Mouse (Mus musculus) cerebellum, adult 11-12 months (tissue): ENCODE measurements around the gene Tnnt3.
A peak's percentile ranks its signal among the peaks of the same experiment; 100 is the strongest.

Source experiments
- DNase-seq: peaks from one replicate; pipeline ENCODE4 v3.0.0; 2022

The Tnnt3 gene

DNA sequence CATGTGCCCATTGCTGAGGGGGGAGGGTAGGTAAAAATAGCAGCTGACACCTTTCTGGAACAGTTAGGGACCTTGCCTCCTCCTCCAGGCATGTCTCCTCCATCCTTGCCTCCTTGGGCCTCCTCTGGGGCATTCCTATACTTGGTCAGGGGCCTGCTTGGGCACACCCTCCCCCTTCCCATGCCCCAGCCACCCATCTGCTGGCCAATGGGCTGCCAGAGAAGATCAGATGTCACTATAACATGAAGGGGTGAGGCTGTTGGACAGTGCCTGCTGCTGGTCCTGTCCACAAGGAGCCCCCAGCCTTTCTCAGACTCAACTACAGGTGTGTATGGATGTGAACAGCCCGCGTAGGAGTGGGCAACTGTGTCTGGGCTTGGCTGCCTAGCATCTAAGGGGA is at the start of gene Tnnt3:
Gene Tnnt3 (plus strand): TSS at position 262 of the 400 bp plus-strand sequence.
- no peak for DNase-seq

DNA sequence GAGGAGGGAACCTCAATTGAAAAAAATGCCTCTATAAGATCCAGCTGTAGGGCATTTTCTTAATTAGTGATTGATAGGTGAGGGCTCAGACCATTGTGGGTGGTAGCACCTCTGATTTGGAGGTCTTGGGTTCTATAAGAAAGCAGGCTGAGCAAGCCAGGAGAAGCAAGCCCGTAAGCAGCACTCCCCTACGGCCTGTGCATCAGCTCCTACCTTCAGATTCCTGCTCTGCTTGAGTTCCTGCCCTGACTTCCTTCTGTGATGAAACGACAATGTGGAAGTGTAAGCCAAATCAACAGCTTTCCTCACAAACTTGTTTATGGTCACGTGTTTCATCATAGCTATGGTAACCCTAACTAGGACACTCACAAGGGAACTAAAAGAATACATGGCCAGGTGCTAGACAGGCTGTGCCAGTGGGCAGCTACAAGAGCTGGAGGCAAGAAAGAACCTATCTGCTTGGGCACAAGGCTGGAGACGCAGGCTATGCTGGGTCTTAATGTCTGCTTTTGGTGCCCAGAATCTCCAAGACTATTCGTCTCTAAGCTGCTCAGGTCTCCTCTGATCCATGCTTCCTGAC is 49.5 kb upstream of the Tnnt3 start:
- no peak for DNase-seq

DNA sequence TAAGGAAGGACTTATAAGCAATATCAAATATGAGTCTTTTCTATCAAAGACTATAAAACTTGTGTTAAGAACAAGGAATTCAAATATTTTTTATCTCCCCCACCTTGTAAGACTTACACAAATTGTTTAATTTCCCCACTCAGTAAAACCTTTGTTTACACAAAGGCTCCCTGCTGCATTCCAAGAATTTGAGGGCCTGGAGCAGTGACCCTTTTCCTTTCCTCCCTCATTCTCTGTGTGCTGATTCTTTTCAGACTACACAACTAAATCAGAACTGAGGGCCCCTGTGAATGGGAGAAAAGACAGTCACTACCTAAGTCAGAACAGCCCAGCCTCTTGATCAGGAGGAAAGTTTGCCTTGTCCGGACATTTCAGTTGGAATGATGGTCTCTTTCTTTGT is 43.9 kb upstream of the Tnnt3 start:
- DNase-seq = no peak

DNA sequence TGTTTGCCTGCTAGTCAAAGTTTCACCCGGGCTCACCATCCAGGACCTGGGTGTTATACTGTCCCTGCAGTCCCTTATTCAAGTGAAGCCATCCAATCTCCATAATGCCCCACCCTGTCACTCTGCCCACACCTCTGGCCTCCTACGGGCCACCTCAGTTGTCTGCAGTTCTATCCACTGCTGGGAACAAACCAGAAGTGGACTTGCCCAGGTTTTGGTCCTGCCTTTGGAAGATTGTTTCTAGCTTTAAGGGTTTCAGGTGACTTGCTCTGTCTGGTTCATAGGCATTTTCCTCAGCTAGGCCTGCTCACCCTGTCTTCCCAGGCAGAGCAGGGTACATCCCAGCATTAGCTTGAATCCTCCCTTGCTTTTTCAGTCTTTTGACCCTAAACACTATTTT is 43.4 kb upstream of the Tnnt3 start:
- peak; percentile 21 for DNase-seq

DNA sequence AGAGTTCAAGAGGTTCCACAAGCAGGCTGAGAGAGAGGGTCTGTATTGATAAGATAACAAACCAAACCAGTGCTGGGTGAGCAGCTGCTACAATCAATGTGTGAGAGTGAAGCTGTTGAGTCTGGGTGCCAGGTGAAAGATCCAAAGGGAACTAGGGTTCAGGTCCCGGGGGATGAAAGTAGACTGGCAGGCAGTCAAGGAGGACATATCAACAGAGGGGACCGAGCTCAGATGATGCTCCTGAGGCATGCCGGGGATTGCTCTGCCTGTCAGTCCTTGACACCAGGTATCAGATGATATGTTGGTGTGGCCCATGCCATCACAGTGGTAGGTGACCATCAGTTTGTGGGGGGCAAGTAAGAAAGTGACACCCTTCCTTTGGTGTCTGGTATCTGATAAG is 41.8 kb upstream of the Tnnt3 start:
- peak; percentile 59 for DNase-seq

DNA sequence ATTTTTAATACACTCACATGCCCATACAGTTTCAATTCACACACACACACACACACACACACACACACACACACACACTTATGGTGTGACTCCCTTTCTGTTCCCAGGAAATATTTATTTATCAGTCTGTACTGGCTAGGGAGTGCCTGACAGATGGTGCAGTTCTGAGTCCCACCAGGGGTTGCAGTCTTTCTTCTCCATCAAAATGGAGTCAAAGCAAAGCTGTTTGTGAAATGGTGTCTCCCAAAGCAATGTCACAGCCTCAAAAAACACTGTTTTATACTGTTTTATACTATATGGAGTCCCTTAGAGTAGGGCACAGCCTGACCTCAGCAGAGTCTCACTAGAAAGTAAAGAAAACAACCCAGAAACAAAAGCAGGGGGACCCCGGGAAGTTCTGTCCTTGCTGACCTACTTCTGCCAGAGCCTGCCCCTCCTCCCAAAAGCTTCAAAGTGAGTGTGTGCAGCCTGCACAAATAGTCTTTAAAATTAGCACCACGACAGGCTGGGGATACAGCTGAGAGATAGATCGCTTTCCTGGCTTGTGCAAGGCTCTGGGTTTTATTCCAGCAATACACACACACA is 41.3 kb upstream of the Tnnt3 start:
- DNase-seq = peak; percentile 86

DNA sequence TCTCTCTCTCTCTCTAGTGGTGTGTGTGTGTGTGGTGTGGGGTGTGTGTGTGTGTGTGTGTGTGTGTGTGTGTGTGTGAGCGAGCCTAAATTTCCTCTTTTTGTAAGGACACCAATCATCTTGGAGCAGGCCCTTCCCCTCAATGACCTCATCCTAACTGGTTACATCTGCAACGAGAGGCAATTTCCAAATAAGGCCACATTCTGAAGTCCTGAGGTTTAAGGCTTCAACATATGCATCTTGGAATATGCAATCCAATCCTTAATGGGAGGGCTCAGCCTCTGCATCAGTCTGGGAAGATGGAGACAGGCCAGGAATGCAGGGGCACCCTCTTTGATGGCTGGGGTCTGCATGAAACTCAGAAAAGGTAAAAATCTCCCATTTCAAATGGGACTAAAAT is 40.6 kb upstream of the Tnnt3 start:
- DNase-seq = peak; percentile 36

DNA sequence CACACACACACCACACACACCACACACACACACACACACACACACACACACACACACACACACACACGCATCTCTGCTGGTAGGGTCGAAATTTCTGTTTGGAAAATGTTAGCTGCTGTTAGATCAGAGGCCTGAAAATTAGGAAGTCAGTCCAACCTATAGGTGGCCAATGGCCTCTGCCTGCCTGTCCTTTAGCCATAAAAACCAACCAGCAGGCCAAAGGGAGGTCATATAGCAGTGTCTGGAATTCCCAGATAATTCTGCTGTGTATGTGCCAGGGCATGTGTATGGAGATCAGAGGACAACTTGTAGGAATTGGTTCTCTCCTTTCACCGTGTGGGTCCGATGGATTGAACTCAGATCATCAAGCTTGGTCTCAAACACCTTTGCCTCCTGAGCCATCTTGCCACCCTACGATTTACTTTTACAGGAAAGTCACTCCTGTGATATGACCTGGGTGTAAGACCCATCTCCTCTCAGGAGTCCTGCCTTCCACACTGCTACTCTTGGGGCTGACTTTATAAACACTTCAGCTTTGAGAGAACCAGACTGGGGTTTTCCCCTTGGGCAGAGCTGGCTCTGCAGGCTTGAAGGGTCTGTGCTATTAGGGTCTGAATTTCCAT is 39.8 kb upstream of the Tnnt3 start:
- peak; percentile 18 for DNase-seq

DNA sequence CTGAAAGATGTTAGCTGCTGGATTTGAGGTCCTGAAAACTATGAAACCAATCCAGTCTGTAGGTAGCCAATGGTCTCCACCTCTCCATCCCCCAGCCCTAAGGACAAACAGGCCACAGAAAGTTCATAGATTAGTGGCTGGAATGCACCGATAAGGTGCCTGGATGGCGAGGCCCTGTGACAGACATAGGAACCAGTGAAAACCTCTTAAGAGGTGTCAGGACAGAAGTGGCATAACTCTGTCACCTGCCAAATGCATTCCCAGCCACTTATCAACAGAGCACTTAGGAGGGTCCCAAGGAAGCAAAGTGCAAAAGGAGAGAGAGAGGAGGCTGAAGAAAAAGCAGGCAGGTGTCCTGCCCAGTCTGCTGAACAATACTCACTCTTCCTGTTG is 39.3 kb upstream of the Tnnt3 start:
- peak; percentile 13 for DNase-seq

DNA sequence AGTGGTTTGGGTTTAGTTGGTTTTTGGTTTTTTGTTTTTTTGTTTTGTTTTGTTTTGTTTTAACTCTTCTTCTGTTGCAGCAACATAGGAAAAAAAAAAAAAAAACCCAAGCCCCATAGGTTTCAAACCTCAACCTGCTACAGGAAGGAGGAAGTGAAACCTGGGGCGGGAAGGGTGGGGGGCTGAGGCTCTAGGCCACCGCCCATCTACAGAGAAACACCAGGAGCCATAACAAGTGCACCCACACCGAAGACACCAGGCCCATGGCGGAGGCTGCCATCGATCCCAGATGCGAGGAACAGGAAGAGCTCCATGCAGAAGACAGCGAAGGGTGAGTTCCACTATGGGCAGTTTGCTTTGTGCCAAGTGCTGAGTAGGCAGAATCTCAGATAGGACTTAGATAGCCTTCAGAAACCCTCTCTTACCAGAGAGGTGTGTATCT is 38.0 kb upstream of the Tnnt3 start, which contains the start of gene Lsp1:
Gene Lsp1 (plus strand): TSS at position 174 of the 442 bp plus-strand sequence.
- peak; percentile 9 for DNase-seq

DNA sequence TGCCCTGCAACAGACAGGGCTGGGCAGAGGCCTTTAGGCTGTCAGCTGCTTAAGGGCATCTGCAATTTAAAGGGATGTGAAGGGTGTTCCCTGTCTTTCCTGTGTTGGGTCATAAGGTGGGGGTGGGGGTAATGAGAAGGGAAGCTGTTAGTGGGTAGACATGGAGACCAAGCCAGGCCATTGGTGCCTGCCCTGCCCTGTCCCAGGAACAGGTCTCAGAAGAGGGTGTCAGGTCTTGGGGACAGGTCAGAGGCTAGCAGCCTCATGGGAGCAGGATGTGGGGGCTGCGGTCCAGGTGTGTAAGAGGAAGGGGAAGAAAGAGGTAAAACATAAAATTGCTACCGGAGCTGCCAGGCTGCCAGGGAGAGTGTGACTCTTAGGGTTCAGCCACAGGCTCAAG is 37.2 kb upstream of the Tnnt3 start:
- peak; percentile 22 for DNase-seq

DNA sequence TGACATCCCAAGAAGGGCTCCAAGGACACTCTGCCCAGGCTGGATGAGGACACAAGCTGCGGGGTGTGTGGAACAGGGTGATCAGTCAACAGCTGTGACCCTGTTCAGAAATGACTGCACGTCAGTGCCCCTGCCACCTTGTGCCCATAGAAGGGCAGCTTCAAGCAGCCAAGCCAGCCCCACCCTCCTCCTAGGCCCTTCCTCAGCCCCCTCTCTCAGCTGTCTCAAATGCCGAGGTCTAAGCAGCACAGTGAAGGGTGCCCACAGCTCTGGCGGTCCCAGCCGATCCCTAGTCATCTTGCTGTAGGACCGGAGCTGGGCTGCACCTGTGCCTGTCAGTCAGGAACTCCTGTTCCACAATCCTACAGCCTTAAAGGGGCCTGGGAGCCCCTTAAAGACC is 36.4 kb upstream of the Tnnt3 start:
- DNase-seq = peak; percentile 26

DNA sequence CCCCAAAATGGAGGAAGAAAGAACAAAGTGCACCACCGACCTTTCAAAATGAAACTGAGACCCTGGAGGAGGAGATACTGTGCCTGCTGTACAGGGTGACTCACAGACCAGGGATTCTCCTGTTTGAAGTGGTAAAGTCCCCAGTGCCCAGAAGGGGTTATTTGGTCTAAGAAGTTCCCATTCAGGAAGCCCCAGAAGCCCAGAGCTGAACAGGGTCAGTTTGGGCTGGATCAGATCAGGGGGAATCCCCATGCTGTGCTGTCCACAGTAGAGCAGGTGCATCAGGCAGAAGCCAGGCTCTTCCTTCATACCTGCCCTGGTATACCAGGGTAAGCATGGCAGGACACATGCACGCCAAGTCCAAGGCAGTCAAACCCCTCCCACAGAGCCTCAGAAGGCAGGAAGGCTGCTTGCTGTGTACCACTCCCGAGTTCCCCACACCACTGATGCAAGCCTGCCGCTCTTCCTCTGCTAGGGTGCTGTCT is 36.0 kb upstream of the Tnnt3 start:
- DNase-seq = peak; percentile 7

DNA sequence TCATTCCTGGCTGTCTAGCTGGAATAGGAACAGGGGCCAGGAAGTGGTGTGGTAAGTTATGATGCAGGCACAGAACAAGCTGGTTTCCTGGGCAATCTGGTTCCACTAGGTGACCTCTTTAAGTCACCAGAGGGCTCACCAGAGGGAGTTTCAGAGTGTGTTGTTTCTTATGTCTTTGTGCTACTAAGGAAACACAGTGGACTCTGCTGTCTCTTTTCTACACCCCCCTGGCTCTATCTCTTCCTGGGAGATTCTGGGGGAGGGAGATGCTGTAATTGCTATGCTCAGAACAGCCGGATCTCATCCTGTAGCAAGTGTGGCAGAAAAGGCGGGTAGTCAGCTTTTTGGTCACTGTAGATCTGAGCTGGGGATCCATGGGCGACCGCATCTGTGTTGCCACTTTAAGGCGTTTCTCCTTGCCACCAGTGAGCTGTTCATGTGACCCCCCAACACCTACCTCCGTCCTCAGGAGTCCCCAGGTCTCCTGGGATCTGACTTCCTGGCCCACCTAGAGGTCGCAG is 28.4 kb upstream of the Tnnt3 start:
- DNase-seq = peak; percentile 10

DNA sequence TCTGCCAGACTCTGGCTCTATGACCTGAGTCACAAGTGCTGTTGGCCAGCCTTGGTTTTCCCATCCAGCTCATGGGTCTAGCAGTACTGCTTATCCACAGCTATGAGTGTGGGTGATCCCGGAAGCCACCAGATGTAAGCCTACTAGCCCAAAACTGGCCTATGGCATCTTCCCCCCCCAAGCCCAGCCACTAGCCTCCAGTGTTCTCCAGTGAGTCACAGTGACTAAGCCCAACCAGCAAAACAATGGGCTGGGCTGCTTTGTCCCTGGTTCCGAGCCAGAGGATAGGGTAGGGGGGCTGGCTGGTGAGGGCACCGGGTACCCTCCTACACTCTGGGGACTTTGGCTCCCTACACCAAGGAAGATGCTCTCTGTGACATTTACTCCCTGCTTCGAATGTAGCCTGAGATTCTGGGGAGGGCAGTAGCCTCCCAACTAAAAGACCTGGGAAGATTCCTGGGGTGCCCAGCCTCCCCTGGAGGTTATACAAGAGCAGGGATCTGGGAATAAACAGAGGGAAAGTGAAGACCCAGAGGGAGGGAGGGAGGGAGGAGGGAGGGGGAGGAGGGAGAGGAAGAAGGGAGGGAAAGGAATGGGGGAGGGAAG is 27.7 kb upstream of the Tnnt3 start:
- DNase-seq = peak; percentile 19

DNA sequence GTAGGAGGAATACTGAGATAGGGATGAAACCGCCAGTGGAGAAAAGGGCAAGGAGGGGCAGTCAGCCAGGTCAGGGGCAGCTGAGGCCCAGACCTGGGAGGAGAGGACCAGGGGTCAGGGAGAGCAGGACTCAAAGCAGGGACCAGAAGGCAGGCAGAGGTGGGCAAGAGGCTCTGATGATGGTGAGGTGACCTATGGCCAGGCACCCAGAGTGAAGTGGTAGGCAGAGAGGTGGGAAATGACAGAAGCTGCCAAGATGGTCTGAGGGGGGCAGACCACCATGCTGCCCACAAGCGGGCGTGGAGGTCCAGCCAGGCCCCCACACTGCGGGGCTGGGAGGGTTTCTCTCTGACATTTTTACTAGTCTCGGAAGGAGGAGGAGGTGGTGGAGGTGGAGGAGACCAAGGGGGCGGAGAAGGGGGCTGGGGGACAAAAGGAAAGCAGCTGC is 27.2 kb upstream of the Tnnt3 start:
- peak; percentile 10 for DNase-seq

DNA sequence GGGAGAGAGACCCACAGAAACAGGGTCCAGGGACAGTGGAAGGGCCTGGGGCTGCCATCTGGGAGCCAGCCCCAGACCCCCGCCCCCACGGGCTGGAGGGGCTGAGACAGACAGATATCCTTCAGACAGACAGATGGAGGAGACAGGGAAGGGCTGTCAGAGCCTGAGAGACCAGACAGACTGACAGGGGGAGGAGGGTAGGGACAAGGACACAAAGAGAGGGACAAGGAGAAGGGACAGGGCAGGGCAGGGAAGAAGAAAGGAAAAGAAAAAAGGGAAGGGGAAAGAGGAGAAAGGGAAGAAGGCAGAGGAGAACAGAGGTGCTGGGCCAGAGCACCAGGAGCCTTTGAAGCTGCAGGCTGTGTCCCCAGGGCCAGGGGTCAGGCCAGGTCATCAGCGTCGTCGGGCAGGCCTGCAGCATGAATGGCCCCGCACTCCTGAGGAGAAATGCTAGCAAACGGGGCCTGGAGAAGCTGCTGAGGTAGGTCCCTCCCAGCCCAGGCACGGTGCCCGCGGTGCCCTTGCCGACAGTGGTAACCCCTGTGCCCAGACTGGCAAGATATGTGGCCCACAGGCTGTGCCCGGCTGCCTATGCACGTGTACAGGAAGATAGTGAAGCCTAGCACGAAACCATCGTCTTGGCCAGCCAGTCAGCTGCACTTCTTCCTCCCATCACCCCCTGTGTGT is 26.6 kb upstream of the Tnnt3 start:
- peak; percentile 31 for DNase-seq

DNA sequence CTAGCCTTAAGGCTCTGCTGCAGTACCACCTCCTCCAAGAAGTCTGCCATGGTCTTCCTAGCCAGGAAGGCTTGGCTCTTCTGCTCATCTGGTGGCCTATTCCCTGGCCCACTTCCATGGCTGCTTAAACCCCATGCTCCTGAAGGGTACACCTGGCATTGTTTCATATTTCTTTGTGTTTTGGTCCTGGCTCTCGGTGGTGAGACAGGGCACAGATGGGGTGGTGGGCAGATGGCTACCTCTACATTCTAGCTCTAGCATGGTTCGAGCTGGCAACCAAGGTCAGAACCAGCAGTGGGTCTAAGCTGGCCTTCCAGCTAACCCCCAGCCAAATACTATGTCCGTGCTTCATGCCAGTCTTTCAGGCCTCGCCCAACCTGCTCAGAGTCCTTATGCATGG is 25.7 kb upstream of the Tnnt3 start:
- DNase-seq = peak; percentile 63

DNA sequence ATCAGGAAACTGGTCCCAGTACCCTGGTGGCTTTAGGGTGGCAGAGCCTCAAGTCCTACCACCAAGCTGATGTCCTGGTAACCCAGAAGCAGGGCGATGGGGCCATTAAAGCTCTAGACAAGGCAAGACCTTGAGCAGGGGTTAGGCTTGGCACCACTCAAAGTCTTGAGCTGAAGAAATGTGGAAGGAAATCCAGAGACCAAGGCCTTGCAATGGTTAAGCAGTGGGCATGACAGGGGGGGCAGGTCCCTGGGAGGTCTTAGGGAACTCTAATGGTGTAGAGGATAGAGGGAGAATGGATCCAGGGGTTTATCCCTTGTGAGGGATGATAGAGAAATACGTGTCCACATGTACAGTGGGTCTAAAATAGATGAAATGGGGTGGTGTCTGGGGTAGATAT is 25.2 kb upstream of the Tnnt3 start:
- DNase-seq = no peak

DNA sequence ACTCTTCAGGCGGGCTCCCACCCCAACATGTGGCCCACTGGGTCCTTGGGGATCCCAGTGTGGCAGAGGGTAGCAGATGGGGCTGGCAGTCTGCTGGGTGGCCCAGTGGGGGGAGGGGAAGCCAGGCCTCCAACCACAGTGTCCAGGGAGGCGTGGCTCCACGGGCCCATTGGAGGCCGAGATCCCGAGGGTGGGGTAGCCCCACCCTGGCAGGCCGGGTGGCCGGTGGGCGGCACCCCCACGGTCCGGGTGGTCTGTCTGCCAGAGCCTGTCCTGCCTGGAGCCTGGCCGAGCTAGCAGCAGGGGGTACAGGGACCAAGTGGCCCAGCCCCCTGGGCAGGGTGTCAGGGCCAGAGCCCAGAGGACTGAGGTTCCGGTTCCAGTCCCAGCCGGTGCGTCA is 23.8 kb upstream of the Tnnt3 start:
- DNase-seq = peak; percentile 39

DNA sequence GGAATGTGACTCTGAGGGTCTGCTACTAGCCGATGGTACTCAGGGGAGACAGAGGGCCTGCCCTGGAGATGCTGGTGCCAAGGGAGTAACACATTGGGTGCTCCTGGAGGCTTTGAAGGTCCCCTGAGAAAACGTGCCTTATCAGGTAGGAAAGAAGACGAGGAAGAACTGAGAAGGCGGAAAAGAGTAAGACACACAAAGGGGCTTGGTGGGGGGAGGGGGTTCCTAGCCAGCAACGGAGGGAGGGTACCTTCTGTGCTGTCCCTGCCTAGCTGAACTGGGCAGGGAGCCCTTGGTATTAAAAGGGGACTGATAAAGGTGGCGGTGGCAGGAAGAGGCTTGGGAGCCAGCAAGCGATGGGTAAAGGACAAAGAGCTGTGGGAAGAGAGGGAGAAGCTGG is 23.0 kb upstream of the Tnnt3 start:
- no peak for DNase-seq

DNA sequence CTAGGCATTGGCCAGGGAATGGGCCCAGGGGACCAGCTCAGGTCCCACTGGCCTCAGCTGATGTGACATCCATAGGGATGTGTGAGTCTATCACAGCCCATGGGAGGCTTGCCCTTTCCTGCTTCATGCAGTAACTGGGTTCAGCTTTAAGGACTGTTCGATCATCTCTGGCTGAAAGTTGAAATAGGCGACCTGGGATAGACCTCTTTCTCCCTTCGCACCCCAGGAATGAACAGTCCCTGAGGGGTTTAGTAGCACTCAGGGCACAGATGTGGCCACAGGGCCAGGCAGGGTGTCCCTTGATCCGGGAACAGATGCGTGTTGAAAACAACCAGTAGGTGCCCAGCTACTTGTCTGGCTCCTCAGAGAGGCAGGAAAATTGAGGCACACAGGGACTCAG is 22.4 kb upstream of the Tnnt3 start:
- no peak for DNase-seq
